Mouse (Mus musculus) urinary bladder, adult 2 months (tissue): Measurements from ENCODE around the gene Pxk. TPM values are rescaled to one million over a fixed set of nuclear protein-coding genes. Genes with fewer than 3 reads are reported as not detected.
"Not testable (repeated sequence)": the region's sequence is repeated elsewhere in the genome, so short reads cannot be mapped to it uniquely, and the experiment has no call there.

Experiments
- DNase-seq: peaks from one replicate; pipeline ENCODE4 v3.0.0; 2022; ENCODE audit warnings: low spot score
- polyA plus RNA-seq: library from polyadenylated mRNA; depleted of rRNA; stranded (reverse); fragments of >200 nt; gene quantifications from 2 replicates; pipeline ENCODE4 v1.2.3, GENCODE M21; 2012

The Pxk gene
- polyA plus RNA-seq, 1 experiment = 52.0 TPM

GRCm38 (mm10) chr14:8102676-8103075, 4.7 kb downstream of the Pxk start:
- no peak for DNase-seq

GRCm38 (mm10) chr14:8108047-8108446, 10.0 kb downstream of the Pxk start:
- no peak for DNase-seq

- no peak for DNase-seq
These were observed 11.0 kb downstream of the Pxk start for GRCm38 (mm10) chr14:8108976-8109375.

DNA sequence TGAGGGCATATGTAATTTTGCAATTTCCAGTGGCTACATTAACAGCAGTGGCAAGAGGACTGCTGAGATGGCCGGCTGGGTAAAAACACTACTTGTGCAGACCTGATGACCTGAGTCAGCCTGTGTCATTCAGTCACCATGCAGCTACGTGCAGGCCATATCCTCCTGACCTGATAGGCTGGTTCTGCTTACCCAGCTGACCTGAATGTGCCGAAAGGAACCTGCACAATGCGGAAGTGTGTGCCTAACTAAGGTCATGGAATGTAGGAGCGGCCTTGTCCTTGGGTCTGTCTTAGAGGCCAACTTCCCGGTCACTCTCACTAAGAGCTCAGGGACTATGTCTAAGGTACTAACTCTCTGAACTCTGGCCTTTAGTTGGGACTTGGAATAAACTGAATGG, 13.5 kb downstream of the Pxk start:
- no peak for DNase-seq

DNA sequence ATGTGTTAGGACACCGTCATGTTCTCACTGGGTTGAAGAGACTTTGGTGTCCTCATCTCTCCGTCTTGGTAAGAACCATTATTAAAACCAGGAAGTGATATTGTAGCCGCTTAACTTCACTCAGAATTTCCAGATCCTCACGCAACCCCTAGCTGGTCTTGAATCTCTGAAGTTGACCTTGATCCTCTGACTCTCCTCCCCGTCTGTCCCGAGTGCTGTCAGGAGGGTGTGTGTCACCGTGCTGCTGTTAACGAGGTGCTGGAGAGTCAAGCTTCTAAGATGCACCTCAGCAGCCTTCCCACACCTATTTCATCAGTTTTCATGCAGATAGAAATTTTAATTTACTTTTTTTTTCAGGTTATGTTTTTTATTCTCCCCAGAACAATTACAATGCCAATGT, 14.0 kb downstream of the Pxk start:
- no peak for DNase-seq

DNA sequence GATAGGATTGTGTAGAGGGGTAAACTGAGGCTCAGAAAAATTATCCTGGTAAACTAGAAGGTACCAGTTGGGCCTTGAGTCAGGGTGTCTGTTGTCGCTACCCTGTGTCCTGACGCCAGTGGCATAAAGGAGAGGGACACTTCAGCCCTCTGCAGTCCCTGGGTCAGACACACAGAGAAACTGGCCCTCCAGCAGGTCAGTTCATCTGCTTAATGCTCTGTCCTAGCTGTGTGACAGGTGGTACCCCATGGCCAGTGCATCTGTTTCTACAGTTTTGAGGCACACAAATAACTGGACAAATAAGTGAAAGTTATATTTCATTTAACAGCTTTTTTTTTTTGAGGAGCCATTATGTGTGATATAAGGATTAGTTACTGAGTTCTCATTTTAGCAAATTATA, 15.6 kb downstream of the Pxk start:
- no peak for DNase-seq

- no peak for DNase-seq
These were observed 16.3 kb downstream of the Pxk start for GRCm38 (mm10) chr14:8114306-8114705.

DNA sequence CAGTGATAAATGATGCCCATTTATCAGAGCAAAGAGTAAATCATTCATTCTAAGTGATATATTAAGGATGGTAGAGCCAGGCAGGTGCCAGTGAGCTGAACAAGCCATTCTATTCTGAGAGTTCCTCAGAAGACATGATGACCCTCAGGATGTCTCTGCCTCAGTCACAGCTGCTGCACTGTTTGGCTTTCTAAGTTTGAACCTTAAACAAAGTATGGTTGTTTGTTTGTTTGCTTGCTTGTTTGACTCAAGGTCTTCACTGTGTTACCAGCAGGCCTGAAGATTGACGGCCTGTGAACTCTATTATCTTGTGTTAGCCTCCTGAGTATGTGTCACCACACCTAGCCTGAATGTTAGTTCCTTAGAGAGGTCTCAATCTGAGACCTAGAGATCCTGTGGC, 16.7 kb downstream of the Pxk start:
- DNase-seq = no peak

- DNase-seq = no peak
These were observed 17.8 kb downstream of the Pxk start for GRCm38 (mm10) chr14:8115772-8116171.

DNA sequence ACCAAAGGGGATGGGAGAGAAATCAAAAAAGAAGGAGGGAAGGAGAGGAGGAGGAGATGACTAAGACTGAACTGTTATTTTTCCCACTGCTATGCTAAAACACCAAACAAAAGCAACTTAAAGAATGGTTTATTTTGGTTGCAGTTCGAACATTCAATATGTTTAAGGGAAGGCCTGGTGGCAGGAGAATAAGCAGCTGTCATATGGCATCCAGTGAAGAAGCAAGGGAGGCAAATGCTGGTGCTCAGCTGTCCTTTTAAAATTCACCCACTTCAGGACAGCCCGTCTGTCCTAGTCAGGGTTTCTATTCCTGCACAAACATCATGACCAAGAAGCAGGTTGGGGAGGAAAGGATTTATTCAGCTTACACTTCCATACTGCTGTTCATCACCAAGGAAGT, 19.4 kb downstream of the Pxk start:
- DNase-seq = no peak

- DNase-seq = no peak
These were observed 21.4 kb downstream of the Pxk start for GRCm38 (mm10) chr14:8119454-8119853.

DNA sequence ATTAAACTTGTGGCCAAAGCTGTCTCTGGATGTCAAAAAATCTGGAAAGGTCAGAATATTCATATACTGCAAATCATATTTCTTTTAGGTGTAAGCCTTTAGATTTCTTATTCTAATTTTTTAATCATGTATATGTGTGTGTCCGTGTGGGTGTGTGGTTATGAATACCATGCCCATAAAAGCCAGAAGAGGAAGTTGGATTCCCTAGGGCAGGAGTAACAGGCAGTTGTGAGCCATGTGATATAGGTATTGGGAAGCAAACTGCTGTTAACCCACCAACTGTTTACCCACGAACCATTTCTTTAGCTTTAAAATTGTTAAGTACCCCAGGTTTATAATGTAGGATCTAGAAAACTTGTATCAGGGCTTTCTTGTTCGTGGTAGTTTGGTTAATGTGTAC, 21.9 kb downstream of the Pxk start:
- DNase-seq = no peak

DNA sequence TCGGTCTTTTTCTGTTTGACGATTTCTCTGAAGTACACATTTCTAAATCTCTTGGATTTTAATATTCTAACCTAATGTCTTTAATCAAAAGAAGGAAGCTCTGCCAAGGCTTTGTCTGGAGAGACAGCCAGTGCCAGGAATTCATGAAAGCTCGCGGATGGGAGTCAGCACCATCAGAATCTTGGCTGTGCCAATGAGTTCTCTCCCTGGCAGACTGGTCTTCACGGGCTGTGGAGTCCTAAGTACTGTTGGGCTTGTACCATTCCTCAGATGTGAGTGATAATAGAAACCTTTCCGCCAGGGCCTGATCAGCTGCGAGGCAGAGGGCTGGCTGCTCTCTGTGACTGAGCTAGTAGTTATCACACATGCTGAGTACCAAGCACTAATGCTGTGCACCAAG, 25.1 kb downstream of the Pxk start:
- no peak for DNase-seq

- DNase-seq = not testable (repeated sequence)
These were observed 25.6 kb downstream of the Pxk start for GRCm38 (mm10) chr14:8123611-8124010.

DNA sequence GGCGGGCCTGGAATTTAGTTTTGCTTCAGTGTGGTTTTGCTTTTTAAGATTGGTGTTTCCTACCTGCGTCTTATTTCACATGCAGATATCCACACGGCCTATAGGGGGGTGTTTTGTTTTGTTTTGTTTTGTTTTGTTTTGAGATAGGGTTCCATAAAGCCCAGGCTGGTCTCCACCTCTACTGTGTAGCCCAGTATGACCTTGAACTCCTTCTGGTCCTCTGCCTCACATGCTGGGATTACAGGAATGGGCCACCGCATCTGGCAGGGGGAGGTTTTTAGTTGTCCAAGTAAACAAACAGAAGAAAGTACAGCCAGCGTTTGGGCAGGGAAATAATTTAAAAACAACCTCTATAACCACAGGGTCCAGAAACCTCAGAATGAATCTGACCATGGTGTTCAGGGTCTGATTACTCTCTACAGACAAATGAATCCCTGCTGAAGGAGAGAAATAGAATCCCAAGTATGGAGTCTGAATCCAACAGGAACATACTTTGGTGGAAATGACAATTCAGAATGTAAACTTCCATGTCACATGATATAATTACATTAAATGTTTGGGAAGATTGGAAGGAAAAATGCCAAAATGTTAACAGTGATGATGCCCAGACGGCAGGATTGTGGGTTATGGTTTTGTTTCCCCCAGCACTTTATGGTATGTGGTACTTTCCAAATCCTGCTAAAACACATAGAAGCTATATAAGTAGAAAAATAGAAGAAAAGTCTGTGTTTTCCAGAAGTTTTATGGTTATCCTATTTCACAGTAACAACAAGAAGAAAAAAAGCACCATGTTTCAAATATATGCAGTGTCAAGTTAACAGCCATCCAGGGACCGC, 26.3 kb downstream of the Pxk start:
- DNase-seq = no peak

- DNase-seq = no peak
These were observed 30.0 kb downstream of the Pxk start for GRCm38 (mm10) chr14:8127971-8128370.

DNA sequence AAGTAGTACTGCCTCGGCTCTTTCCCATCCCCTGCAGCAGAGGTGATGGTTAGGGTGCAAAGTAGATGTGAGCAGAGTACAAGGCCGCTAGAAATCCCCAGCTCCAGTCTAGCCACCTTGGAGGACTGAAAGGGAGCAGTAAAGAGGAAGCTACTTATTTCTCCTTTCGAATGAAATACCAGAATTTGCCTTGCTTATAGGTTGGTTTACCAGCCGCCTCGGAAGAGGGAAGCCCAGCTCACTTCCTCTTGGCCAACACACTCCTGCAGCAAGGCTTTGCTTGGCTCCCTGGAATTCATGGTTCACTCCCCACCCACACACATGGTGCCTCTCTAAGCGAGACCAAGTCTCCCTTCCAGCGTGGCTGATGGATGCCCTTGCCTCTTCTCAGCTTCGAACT, 34.8 kb downstream of the Pxk start:
- DNase-seq = no peak

- no peak for DNase-seq
These were observed 36.2 kb downstream of the Pxk start for GRCm38 (mm10) chr14:8134234-8134633.

GRCm38 (mm10) chr14:8135130-8135529, 37.1 kb downstream of the Pxk start:
- DNase-seq = no peak

DNA sequence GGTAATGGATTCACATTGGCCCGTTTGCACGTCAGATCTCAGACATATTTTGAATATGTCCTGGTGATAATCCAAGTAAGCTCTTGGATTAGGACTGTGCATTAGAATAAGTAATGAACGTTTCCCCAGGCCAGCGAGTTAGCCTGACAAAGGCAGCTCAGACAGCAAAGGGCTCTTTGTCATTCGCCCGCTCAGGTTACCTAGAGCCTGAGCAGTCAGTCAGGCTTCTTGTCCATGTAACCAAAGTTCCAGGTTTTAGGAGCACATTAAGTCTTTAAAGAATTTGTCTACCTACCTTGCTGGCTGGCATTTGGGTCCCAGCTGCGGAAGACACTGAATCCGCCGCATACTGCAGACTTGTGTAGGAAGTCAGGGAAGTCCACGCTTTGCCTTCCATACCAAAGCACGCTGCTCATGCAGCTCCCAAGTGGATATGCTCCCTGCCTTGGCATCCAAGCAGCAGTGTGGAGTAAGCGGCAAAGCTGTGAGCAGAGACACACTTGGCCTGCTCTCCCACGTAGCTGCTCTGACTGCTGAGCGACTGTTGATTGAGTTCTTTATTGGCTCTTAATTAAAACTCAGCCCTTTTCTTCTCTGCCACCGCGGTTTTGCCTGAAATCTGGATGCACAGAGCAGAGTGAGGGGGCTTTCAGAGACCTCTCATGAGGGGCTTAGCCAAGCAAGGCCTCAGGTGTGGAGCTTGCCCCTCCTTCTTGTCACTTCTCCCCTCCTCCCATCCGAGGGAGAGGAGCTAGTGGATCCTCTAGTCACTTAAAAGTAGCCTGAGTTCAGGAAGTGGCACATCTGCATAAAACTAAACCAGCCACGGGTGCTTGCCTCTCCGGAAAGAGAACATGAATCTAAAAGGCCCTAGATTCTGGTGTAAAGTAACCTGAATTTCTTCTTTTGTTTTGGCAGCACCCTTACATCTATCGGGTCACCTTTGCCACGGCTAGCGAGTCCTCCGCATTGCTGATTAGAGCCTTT, 42.0 kb downstream of the Pxk start:
- no peak for DNase-seq

- DNase-seq = no peak
These were observed 43.1 kb downstream of the Pxk start for GRCm38 (mm10) chr14:8141131-8141530.

DNA sequence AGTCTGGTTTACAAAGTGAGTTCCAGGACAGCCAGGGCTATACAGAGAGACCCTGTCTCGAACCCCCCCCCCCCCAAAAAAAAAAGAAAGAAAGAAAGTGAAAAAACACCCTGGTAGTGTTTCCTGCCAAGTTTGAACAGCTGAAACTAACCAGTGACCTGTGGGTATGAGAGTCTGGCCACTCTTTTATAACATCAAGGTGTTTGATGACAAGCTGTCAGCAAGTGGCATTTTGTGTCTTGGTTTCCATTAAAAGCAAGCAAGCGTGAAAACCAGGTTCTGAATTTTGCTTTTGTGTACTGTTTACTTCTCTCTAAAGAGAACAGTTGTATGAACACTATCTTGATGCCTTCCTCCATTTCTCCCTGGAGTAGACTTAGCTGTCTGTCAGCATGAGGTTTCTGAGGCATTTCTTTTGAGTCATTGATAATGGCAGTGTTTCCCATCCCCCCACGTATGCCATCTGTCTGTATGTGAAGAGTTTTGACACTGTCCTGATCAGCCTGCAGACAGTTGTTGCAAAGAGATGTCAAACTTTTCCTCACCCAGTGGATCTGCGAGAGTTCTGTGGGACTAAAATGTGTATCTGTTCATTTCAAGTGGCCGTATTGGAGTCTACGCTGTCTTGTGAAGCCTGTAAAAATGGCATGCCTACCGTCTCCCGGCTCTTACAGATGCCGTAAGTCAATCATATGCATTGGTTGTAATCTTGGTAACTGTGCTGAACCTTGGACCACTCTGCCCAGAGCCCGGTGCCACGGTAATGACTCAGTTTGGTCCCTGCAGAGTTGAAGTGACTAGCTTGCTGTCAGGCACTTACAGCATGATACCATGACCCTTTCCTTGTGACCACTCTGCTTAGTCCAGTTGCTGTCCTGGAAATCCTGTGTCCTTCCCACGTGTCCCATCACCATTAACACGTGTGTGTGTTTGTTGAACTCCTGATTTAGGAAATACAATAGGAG, 47.9 kb downstream of the Pxk start:
- no peak for DNase-seq
